8 mouse cellular contexts compared by ENCODE assay signal in the genomic region with DNA sequence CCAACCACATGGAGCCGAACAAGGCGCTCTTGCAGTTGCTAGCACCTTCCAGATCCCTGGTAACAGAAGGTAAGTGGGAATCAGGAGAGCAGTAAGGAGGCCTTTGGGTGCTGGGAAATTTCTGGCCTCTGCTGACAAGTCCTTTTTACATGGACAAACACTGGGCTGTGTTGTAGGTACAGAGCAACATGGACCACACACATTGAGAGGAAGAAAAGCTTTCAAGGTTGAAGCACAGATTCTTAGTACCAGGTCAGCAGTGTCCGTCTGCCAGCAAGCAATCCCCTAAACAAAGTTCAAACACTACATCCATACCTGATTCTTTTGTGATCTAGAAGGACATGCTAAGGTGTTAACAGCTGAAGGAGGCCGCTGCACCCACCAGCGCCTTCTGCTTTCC. TPM values are rescaled to one million over a fixed set of nuclear protein-coding genes. Genes with fewer than 3 reads are reported as not detected.
DNase-seq lines count a peak whose midpoint lies in the region; ATAC-seq lines count a peak whose summit lies in the region.

No protein-coding gene starts in this region.

- H3K4me3 ChIP-seq in embryonic facial prominence, embryonic 11.5 days (ENCODE audit: low read depth, low read length) = peak overlapping the region; percentile 84
- H3K4me3 ChIP-seq in hindbrain, embryonic 16.5 days (ENCODE audit: low read length) = peak overlapping the region; percentile 89

- 27% methylated on average over 5 of the region's 5 CpGs for WGBS in embryonic facial prominence, embryonic 11.5 days
- 40% methylated on average over 5 of the region's 5 CpGs for WGBS in hindbrain, embryonic 16.5 days

- ATAC-seq in embryonic facial prominence, embryonic 11.5 days (replicated peaks; ENCODE audit: insufficient number of reproducible peaks, low FRiP score, low TSS enrichment, low read depth) = no peak
- no peak for ATAC-seq in hindbrain, embryonic 16.5 days

- H3K36me3 ChIP-seq in embryonic facial prominence, embryonic 11.5 days (replicated peaks; ENCODE audit: control insufficient read depth, insufficient read depth, low read depth, low read length) = no peaks in the 10 kb centered on the region
- no peaks in the 10 kb centered on the region for H3K36me3 ChIP-seq in hindbrain, embryonic 16.5 days (ENCODE audit: control insufficient read depth, insufficient read depth, low read length)

- no peaks in the 10 kb centered on the region for H3K4me1 ChIP-seq in embryonic facial prominence, embryonic 11.5 days (ENCODE audit: control insufficient read depth, insufficient read depth, low read length)
- H3K4me1 ChIP-seq in hindbrain, embryonic 16.5 days (ENCODE audit: control insufficient read depth, insufficient read depth, low read depth, low read length) = peaks cover 4% of the 10 kb centered on the region; the same call in 1 of the 2 replicates

- H3K9me3 ChIP-seq in embryonic facial prominence, embryonic 11.5 days (replicated peaks; ENCODE audit: control insufficient read depth, low read length) = no peaks in the 10 kb centered on the region
- H3K9me3 ChIP-seq in hindbrain, embryonic 16.5 days (ENCODE audit: control insufficient read depth, low read length) = no peaks in the 10 kb centered on the region

- peak overlapping the region; percentile 71; the same call in 1 of the 2 replicates for H3K4me2 ChIP-seq in embryonic facial prominence, embryonic 11.5 days (ENCODE audit: low read depth, low read length)
- peak overlapping the region; percentile 73 for H3K4me2 ChIP-seq in hindbrain, embryonic 16.5 days (ENCODE audit: low read length)

- no peaks in the 10 kb centered on the region for H3K27me3 ChIP-seq in embryonic facial prominence, embryonic 11.5 days (ENCODE audit: control insufficient read depth, insufficient read depth, low read length)
- no peaks in the 10 kb centered on the region for H3K27me3 ChIP-seq in hindbrain, embryonic 16.5 days (replicated peaks; ENCODE audit: control insufficient read depth, insufficient read depth, low read length)

- H3K27ac ChIP-seq in embryonic facial prominence, embryonic 11.5 days (replicated peaks; ENCODE audit: low read depth, low read length) = no peak overlapping the region
- peak overlapping the region; percentile 97; the same call in 1 of the 2 replicates for H3K27ac ChIP-seq in hindbrain, embryonic 16.5 days (ENCODE audit: low read depth, low read length)

- peak; percentile 17 for DNase-seq in adipocyte (ENCODE audit: low spot score)
- peak; percentile 26 for DNase-seq in embryonic facial prominence, embryonic 11.5 days (ENCODE audit: low spot score)
- DNase-seq in mesoderm, embryonic 11.5 days (ENCODE audit: low read depth, low spot score) = peak; percentile 12
- DNase-seq in gastrocnemius, adult 18-20 months (ENCODE audit: low spot score) = no peak
- no peak for DNase-seq in left cerebral cortex, adult 18-20 months (ENCODE audit: low spot score in 2 of 2)
- no peak for DNase-seq in gastrocnemius, postnatal 36 days
- DNase-seq in ovary, postnatal 36 days (ENCODE audit: low spot score) = no peak

- peak overlapping the region; percentile 29; the same call in 1 of the 2 replicates for H3K9ac ChIP-seq in embryonic facial prominence, embryonic 11.5 days (replicated peaks; ENCODE audit: low read length)
- H3K9ac ChIP-seq in hindbrain, embryonic 16.5 days (ENCODE audit: low read depth, low read length) = peak overlapping the region; percentile 93

- intact Hi-C loops in gastrocnemius, postnatal 36 days (cut with DNase I) = loop anchor here (5.0 to 10.0 kb wide), 4 partner anchors 59 to 444 kb away; no protein-coding TSS in a partner anchor

RNA-seq across cellular contexts. Expression of a gene that starts 1.7 kb away (rescaled TPM):
- 97.3 and 103 TPM in 2 replicates for polyA plus RNA-seq in embryonic facial prominence, embryonic 11.5 days (2014; fragmentation: Nextera tagmentation; extraction: Ambion mirVana)
- 64.7 and 79.0 TPM in 2 replicates for polyA plus RNA-seq in hindbrain, embryonic 16.5 days (2015; fragmentation: Nextera tagmentation; extraction: Ambion mirVana)
- 10 to 100 TPM; 20.0 to 24.0 TPM for total RNA-seq in gastrocnemius, adult 18-20 months (2021)
- 10 to 100 TPM; 17.9 to 20.3 TPM for total RNA-seq in left cerebral cortex, adult 18-20 months (2021)
- 10 to 100 TPM; 17.8 to 20.1 TPM for total RNA-seq in gastrocnemius, postnatal 36 days (2021)

Comparison
In these comparisons a context has a peak if more than half of its experiments do, and no peak if none do; other contexts are left out.
1. DNase-seq: peak in adipocyte (single experiment), embryonic facial prominence, embryonic 11.5 days (single experiment) and mesoderm, embryonic 11.5 days (single experiment); none in gastrocnemius, adult 18-20 months (single experiment), left cerebral cortex, adult 18-20 months (0 of 2), gastrocnemius, postnatal 36 days (0 of 2) and ovary, postnatal 36 days (single experiment).